ENCODE assay signal across 23 mouse cellular contexts in the genomic region with DNA sequence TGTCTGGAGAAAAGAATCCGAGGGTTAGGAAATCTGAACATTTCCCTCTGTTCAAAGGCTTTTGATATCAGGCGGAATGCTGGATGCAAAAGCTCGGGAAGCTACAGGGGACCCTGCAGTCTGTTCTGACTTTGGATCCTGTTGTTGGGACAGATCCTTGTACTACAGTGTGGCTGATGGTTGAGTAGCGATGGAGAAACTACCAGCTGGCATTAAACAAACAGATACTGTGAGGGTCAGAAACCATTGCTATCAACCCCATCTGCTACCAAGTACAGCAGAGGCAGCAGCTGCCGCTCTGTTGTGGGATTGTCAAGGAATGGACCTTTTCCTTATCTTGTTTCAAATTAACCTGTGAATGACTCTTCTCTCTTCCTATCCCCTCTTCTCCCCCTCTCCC. TPM values are rescaled to one million over a fixed set of nuclear protein-coding genes. Genes with fewer than 3 reads are reported as not detected.
DNase-seq lines count a peak whose midpoint lies in the region; ATAC-seq and TF ChIP-seq lines count a peak whose summit lies in the region.
"Had no signal": no experiment of that assay in that cellular context is flagged by ENCODE, and none has a peak within 500 bp of the region (broad histone marks: within the 10 kb centered on the region; RNA-seq: fewer than 3 reads in every experiment).

No protein-coding gene starts in this region.

- no peaks in the 10 kb centered on the region for H3K4me1 ChIP-seq in forebrain, embryonic 16.5 days (replicated peaks; ENCODE audit: control insufficient read depth, insufficient read depth, low read length)
- H3K4me1 ChIP-seq in forebrain, embryonic 10.5 days, result peaks cover 5% of the 10 kb centered on the region
- H3K4me1 ChIP-seq in midbrain, postnatal 0 days (ENCODE audit: insufficient read depth, low read length), result no peaks in the 10 kb centered on the region
- H3K4me1 ChIP-seq in midbrain, embryonic 14.5 days (ENCODE audit: control insufficient read depth, insufficient read depth, low read length), result no peaks in the 10 kb centered on the region
- no peaks in the 10 kb centered on the region for H3K4me1 ChIP-seq in heart, embryonic 11.5 days (ENCODE audit: control insufficient read depth, insufficient read depth, low read length)
- H3K4me1 ChIP-seq: embryonic facial prominence, embryonic 12.5 days had no signal

- no peak overlapping the region for H3K4me3 ChIP-seq in forebrain, embryonic 16.5 days (replicated peaks; ENCODE audit: low read length)
- H3K4me3 ChIP-seq in forebrain, embryonic 10.5 days, result no peak overlapping the region
- H3K4me3 ChIP-seq in midbrain, postnatal 0 days (ENCODE audit: low read depth, low read length), result no peak overlapping the region
- H3K4me3 ChIP-seq in midbrain, embryonic 14.5 days (replicated peaks; ENCODE audit: low read depth, low read length), result no peak overlapping the region
- no peak overlapping the region for H3K4me3 ChIP-seq in heart, embryonic 11.5 days (ENCODE audit: low read depth, low read length)
- H3K4me3 ChIP-seq: embryonic facial prominence, embryonic 12.5 days; forebrain, embryonic 12.5 days had no signal

- no peak for TF ChIP-seq CTCF in midbrain, postnatal 0 days (IDR thresholded peaks at IDR 0.05)

- H3K4me2 ChIP-seq in forebrain, embryonic 16.5 days (ENCODE audit: low read length), result no peak overlapping the region
- no peak overlapping the region for H3K4me2 ChIP-seq in midbrain, postnatal 0 days (ENCODE audit: low read depth, low read length, poor library complexity, severe bottlenecking)
- H3K4me2 ChIP-seq in midbrain, embryonic 14.5 days (ENCODE audit: low read length), result no peak overlapping the region
- H3K4me2 ChIP-seq in heart, embryonic 11.5 days, result no peak overlapping the region
- H3K4me2 ChIP-seq: embryonic facial prominence, embryonic 12.5 days; forebrain, embryonic 12.5 days; hindbrain, embryonic 14.5 days had no signal

- 67% methylated on average over 5 of the region's 5 CpGs for WGBS in forebrain, embryonic 16.5 days
- WGBS in forebrain, embryonic 10.5 days, result 81% methylated on average over 5 of the region's 5 CpGs
- WGBS in midbrain, postnatal 0 days, result 72% methylated on average over 5 of the region's 5 CpGs
- WGBS in midbrain, embryonic 14.5 days, result 71% methylated on average over 5 of the region's 5 CpGs
- 43% methylated on average over 5 of the region's 5 CpGs for WGBS in heart, embryonic 11.5 days (ENCODE audit: insufficient replicate concordance)

- H3K9ac ChIP-seq in forebrain, embryonic 16.5 days (replicated peaks; ENCODE audit: low read depth, low read length), result no peak overlapping the region
- no peak overlapping the region for H3K9ac ChIP-seq in midbrain, postnatal 0 days (replicated peaks; ENCODE audit: low read length, poor library complexity, severe bottlenecking)
- H3K9ac ChIP-seq in midbrain, embryonic 14.5 days (replicated peaks; ENCODE audit: low read length), result no peak overlapping the region
- no peak overlapping the region for H3K9ac ChIP-seq in heart, embryonic 11.5 days (ENCODE audit: low read depth, low read length)
- H3K9ac ChIP-seq: embryonic facial prominence, embryonic 12.5 days; forebrain, embryonic 12.5 days; hindbrain, embryonic 14.5 days had no signal

- H3K36me3 ChIP-seq in forebrain, embryonic 16.5 days (ENCODE audit: control insufficient read depth, insufficient read depth), result no peaks in the 10 kb centered on the region
- H3K36me3 ChIP-seq in forebrain, embryonic 10.5 days (replicated peaks), result no peaks in the 10 kb centered on the region
- H3K36me3 ChIP-seq in midbrain, postnatal 0 days (ENCODE audit: insufficient read depth, low read length), result no peaks in the 10 kb centered on the region
- H3K36me3 ChIP-seq in midbrain, embryonic 14.5 days (ENCODE audit: control insufficient read depth, insufficient read depth, low read length), result no peaks in the 10 kb centered on the region
- H3K36me3 ChIP-seq in heart, embryonic 11.5 days (ENCODE audit: control insufficient read depth, insufficient read depth, low read length), result no peaks in the 10 kb centered on the region
- H3K36me3 ChIP-seq: embryonic facial prominence, embryonic 12.5 days; forebrain, embryonic 12.5 days; G1E had no signal

- ATAC-seq in cerebellum, adult (ENCODE audit: insufficient number of reproducible peaks, low FRiP score, low TSS enrichment), result peak; percentile 76
- 0 out of 2 replicates have a peak, but pooled peaks have one; percentile 54 for ATAC-seq in forebrain, embryonic 16.5 days
- no peak for ATAC-seq in midbrain, postnatal 0 days (ENCODE audit: low FRiP score)
- ATAC-seq in midbrain, embryonic 14.5 days (ENCODE audit: low FRiP score, low TSS enrichment), result no peak
- ATAC-seq in heart, embryonic 11.5 days (replicated peaks; ENCODE audit: insufficient number of reproducible peaks, low FRiP score, low TSS enrichment), result no peak
- ATAC-seq: CD4-positive, CD25-positive, alpha-beta regulatory T cell, adult 4 months; inflammation-experienced regulatory T-cells, adult 6 months; intestine, postnatal 0 days had no signal

- DNase-seq in cerebellum, postnatal 36 days, result no peak
- no peak for DNase-seq in forebrain, embryonic 10.5 days (ENCODE audit: extremely low spot score, low spot score)
- peak; percentile 44 for DNase-seq in midbrain, postnatal 0 days (ENCODE audit: low spot score)
- DNase-seq in midbrain, embryonic 14.5 days, result no peak
- DNase-seq in adrenal gland, adult 8-10 months, result no peak
- DNase-seq: adrenal gland, postnatal 14 days; B cell, adult 2 months; gastrocnemius, postnatal 36 days; heart, adult 11 months; heart, postnatal 10 days; heart, postnatal 4 days; kidney, adult 8-10 months had no signal

- no peak overlapping the region for H3K27ac ChIP-seq in forebrain, embryonic 16.5 days (ENCODE audit: low read length)
- no peak overlapping the region for H3K27ac ChIP-seq in forebrain, embryonic 10.5 days
- no peak overlapping the region for H3K27ac ChIP-seq in midbrain, postnatal 0 days (ENCODE audit: low read depth, low read length)
- no peak overlapping the region for H3K27ac ChIP-seq in midbrain, embryonic 14.5 days (replicated peaks; ENCODE audit: low read depth, low read length)
- no peak overlapping the region for H3K27ac ChIP-seq in heart, embryonic 11.5 days (ENCODE audit: low read depth, low read length)
- H3K27ac ChIP-seq: embryonic facial prominence, embryonic 12.5 days; forebrain, embryonic 12.5 days; hindbrain, embryonic 14.5 days had no signal

- H3K9me3 ChIP-seq in forebrain, embryonic 16.5 days (ENCODE audit: control insufficient read depth, low read length), result no peaks in the 10 kb centered on the region
- H3K9me3 ChIP-seq in forebrain, embryonic 10.5 days, result no peaks in the 10 kb centered on the region
- H3K9me3 ChIP-seq in midbrain, postnatal 0 days (ENCODE audit: low read length), result no peaks in the 10 kb centered on the region
- H3K9me3 ChIP-seq in midbrain, embryonic 14.5 days (ENCODE audit: control insufficient read depth, low read length), result no peaks in the 10 kb centered on the region
- no peaks in the 10 kb centered on the region for H3K9me3 ChIP-seq in heart, embryonic 11.5 days (replicated peaks; ENCODE audit: control insufficient read depth, low read length)
- H3K9me3 ChIP-seq: embryonic facial prominence, embryonic 12.5 days; forebrain, embryonic 12.5 days; G1E had no signal

- H3K27me3 ChIP-seq in forebrain, embryonic 16.5 days (replicated peaks; ENCODE audit: control insufficient read depth, insufficient read depth, low read length), result no peaks in the 10 kb centered on the region
- no peaks in the 10 kb centered on the region for H3K27me3 ChIP-seq in forebrain, embryonic 10.5 days (ENCODE audit: poor library complexity, severe bottlenecking)
- H3K27me3 ChIP-seq in midbrain, postnatal 0 days (ENCODE audit: insufficient read depth, low read length), result no peaks in the 10 kb centered on the region
- H3K27me3 ChIP-seq in midbrain, embryonic 14.5 days (ENCODE audit: control insufficient read depth, insufficient read depth, low read length), result no peaks in the 10 kb centered on the region
- no peaks in the 10 kb centered on the region for H3K27me3 ChIP-seq in heart, embryonic 11.5 days (ENCODE audit: control insufficient read depth, insufficient read depth, low read length)
- H3K27me3 ChIP-seq: embryonic facial prominence, embryonic 12.5 days; forebrain, embryonic 12.5 days had no signal

RNA-seq across cellular contexts. Expression of a gene that starts 6.7 kb away (rescaled TPM):
- polyA plus RNA-seq in forebrain, embryonic 16.5 days (2015; fragmentation: Nextera tagmentation; extraction: Ambion mirVana), result 0.70 and 1.6 TPM in 2 replicates
- polyA plus RNA-seq in forebrain, embryonic 10.5 days (2016; fragmentation: Nextera tagmentation; extraction: Ambion mirVana), result 0.05 TPM in 1 of 2 replicates, not detected in the other
- total RNA-seq in midbrain, postnatal 0 days (2014; rRNA removed), result 4.3 and 4.7 TPM in 2 replicates
- polyA plus RNA-seq in midbrain, postnatal 0 days (2015; fragmentation: Nextera tagmentation; extraction: Ambion mirVana), result 0.88 and 0.90 TPM in 2 replicates
- 1.2 and 2.1 TPM in 2 replicates for polyA plus RNA-seq in midbrain, embryonic 14.5 days (2014; fragmentation: Nextera tagmentation; extraction: Ambion mirVana)
- 1.7 and 3.4 TPM in 2 replicates for polyA plus RNA-seq in heart, embryonic 11.5 days (2014; fragmentation: Nextera tagmentation; extraction: Ambion mirVana)
- total RNA-seq in adrenal gland, adult 8-10 months (2022), result not detected
- total RNA-seq: adrenal gland, postnatal 14 days; gastrocnemius, adult 8-10 months; gastrocnemius, postnatal 36 days; heart, postnatal 10 days; heart, postnatal 4 days had no signal
- polyA plus RNA-seq: CD4-positive, CD25-positive, alpha-beta regulatory T cell, adult 4 months; embryonic facial prominence, embryonic 12.5 days; G1E; inflammation-experienced regulatory T-cells, adult 6 months had no signal

Comparison
In these comparisons a context has a peak if more than half of its experiments do, and no peak if none do; other contexts are left out.
1. ATAC-seq: peak in cerebellum, adult (single experiment) and forebrain, embryonic 16.5 days (single experiment); none in midbrain, postnatal 0 days (single experiment), midbrain, embryonic 14.5 days (single experiment) and heart, embryonic 11.5 days (single experiment).